Mouse (Mus musculus): ENCODE measurements around the gene Prmt1. TPM values are rescaled to one million over a fixed set of nuclear protein-coding genes. Genes with fewer than 3 reads are reported as not detected.
A peak's percentile ranks its signal among the peaks of the same experiment; 100 is the strongest.

The Prmt1 gene
- polyA plus RNA-seq, 1 experiment from 2014 or later: 55.6 TPM

DNA sequence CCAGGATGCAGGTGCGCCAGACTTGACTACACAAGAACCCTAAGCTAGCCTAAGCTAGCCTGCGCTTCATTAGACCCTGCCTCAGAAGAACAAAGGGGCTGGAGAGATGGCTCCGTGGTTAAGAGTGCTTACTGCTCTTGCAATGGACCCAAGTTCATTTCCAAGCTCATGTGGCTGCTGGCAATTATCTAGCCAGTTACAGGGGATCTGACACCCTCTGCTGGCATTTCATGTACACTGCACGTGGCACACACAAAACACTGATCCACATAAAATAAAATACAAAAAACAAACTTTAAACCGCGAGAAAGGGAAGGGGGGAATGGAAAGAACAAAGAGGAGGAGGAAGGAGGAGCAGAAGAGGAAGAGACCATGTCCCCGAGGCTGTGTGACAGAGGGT is 28.2 kb downstream of the Prmt1 start:
- Histone ChIP-seq H3K36me3 (ENCODE audit: inconsistent target) (no peaks in the 10 kb centered on the region), H3K79me2 (ENCODE audit: inconsistent target) (no peaks in the 10 kb centered on the region), H3K27ac (no peak overlapping the region), H3K4me3 (ENCODE audit: inconsistent target) (no peak overlapping the region)
- 30% methylated on average over 7 of the region's 7 CpGs for WGBS (ENCODE audit: missing documents)

GRCm38 (mm10) chr7:44957183-44957835 is 29.1 kb downstream of the Prmt1 start:
- WGBS (ENCODE audit: missing documents): 94% methylated on average over 20 of the region's 20 CpGs
- Histone ChIP-seq H3K4me3 (ENCODE audit: inconsistent target) (no peak overlapping the region), H3K27ac (no peak overlapping the region), H3K79me2 (ENCODE audit: inconsistent target) (no peaks in the 10 kb centered on the region), H3K36me3 (ENCODE audit: inconsistent target) (no peaks in the 10 kb centered on the region)

DNA sequence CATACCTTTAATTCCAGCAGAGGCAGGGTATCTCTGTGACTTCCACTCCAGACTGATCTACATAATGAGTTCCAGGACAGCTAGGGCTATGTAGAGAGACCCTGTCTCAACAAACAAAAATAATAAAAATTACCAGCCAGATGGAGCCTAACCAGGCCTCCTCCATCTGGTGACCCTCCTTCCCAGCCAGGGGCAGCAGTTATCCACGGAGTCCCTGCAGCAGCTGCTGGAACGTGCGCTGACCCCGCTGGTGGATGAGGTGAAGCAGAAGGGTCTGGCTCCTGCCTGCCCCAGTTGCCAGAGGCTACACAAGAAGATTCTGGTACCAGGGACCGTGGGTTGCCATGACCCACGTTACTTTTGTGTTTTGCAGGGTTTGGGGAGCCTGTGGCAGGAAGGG is 30.1 kb downstream of the Prmt1 start:
- Histone ChIP-seq H3K36me3 (ENCODE audit: inconsistent target) (no peaks in the 10 kb centered on the region), H3K4me3 (ENCODE audit: inconsistent target) (no peak overlapping the region), H3K79me2 (ENCODE audit: inconsistent target) (no peaks in the 10 kb centered on the region), H3K27ac (no peak overlapping the region)
- WGBS (ENCODE audit: missing documents): 91% methylated on average over 6 of the region's 6 CpGs

GRCm38 (mm10) chr7:44955628-44956027 is 30.7 kb downstream of the Prmt1 start:
- Histone ChIP-seq H3K36me3 (ENCODE audit: inconsistent target) (no peaks in the 10 kb centered on the region), H3K79me2 (ENCODE audit: inconsistent target) (no peaks in the 10 kb centered on the region), H3K27ac (no peak overlapping the region), H3K4me3 (ENCODE audit: inconsistent target) (no peak overlapping the region)
- WGBS (ENCODE audit: missing documents): 41% methylated on average over 5 of the region's 5 CpGs

DNA sequence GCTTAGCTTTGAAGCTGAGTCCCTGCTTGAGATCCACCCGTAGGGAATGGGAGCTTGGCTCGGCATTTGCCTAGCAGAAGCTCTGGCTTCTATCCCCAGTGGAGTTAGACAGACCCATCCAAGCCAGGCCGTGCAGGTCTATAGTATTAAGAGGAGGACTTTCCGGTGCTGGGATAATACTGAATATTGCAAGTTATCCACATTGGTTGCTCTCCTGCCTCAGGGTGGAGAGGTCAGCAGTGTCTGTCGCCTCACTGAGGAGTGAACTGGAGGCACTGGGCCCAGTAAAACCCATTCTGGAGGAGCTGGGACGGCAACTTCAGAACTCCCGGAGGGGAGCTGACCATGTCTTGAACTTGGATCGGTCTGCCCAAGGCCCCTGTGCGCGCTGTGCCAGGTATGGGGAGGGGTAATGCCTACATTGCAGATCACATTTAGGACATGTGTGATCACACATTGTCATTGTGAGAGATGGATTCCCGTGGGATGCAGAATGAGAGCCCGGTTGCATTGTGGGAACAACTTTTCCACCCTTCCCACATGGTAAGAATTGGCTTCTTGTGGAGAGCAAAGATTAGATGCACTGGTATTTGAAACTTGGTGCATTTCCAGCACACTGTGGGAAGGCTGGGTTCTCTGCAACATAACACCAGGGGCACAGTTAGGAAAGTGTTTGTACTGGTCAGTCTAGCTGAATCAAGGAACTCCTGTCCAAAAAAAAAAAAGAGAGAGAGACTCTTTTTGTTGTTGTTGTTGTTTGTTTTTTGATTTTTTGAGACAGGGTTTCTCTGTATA is 32.1 kb downstream of the Prmt1 start:
- WGBS (ENCODE audit: missing documents): 98% methylated on average over 10 of the region's 12 CpGs
- no peaks in the 10 kb centered on the region for H3K36me3 ChIP-seq (ENCODE audit: inconsistent target)
- H3K79me2 ChIP-seq (ENCODE audit: inconsistent target): no peaks in the 10 kb centered on the region
- no peak overlapping the region for H3K4me3 ChIP-seq (ENCODE audit: inconsistent target)
- no peak overlapping the region for H3K27ac ChIP-seq

DNA sequence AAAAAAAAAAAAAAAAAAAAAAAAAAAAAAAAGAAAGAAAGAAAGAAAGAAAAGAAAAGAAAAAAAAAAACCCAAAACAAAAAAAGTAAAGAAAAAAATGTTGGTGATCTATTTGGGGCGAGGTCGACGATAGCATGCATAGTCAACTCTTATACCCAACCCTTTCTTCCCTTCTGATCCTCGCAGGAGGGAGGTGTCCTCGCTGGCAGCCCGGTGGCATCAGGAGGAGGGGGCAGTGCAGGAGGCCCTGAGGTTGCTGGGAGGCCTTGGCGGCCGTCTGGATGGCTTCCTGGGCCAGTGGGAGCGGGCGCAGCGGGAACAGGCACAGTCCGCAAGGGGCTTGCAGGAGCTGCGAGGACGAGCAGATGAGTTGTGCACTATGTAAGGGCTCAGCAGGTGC is 32.8 kb downstream of the Prmt1 start:
- WGBS (ENCODE audit: missing documents): 82% methylated on average over 11 of the region's 14 CpGs
- Histone ChIP-seq H3K36me3 (ENCODE audit: inconsistent target) (no peaks in the 10 kb centered on the region), H3K27ac (no peak overlapping the region), H3K79me2 (ENCODE audit: inconsistent target) (no peaks in the 10 kb centered on the region), H3K4me3 (ENCODE audit: inconsistent target) (no peak overlapping the region)

DNA sequence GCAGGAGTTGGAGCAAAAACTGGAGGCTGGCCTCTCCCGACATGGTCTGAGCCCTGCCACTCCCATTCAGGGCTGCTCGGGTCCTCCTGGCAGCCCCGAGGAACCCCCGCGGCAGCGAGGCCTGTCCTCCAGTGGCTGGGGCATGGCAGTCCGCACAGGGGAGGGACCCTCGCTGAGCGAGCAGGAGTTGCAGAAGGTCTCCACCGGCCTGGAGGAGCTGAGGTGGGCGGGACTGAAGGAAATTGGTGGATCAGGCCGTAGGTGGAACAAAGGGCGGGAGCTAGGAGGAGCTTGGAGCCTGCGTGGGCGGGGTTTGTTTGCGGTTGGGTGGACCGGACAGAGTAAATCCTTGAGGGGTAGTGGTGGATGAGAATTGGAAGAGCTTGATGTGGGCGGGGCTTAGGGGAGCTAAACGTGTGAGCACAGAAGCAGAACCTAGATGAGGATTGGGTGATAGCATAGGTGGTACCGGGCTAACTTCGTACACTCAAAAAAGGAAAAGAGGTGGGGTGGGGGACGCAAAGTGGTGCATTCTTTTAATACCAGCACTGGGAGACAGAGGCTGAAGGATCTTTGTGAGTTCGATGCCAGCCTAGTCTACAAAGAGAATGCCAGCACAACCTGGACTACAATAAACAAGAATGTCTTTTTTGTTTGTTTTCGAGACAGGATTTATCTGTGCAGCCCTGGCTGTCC is 33.6 kb downstream of the Prmt1 start:
- Histone ChIP-seq H3K36me3 (ENCODE audit: inconsistent target) (no peaks in the 10 kb centered on the region), H3K79me2 (ENCODE audit: inconsistent target) (no peaks in the 10 kb centered on the region), H3K4me3 (ENCODE audit: inconsistent target) (peak overlapping the region; percentile 50), H3K27ac (peak overlapping the region; percentile 38)
- WGBS (ENCODE audit: missing documents): 5% methylated on average over 24 of the region's 24 CpGs

- H3K27ac ChIP-seq: peak overlapping the region; percentile 38
- under 1% methylated on average over 10 of the region's 10 CpGs for WGBS (ENCODE audit: missing documents)
Observed at GRCm38 (mm10) chr7:44951960-44952359, 34.4 kb downstream of the Prmt1 start.

DNA sequence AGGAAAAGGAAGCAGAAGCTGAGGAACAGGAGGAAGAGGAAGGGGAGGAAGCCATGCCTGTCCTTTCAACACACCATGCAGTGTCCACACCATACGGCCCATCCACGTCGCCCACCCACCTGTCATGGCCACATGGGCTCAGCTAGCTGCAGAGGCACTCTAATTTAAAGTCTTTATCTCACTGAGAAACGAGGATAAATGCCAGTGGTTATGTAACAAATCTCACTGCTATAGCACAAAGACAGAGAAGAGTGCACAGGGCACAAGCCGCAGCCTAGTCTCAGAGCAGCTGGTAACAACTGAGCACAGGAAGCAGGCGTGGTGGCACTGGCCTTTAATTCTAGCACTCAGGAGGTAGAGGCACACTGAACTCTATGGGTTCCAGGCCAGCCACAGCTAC is 36.4 kb downstream of the Prmt1 start:
- no peaks in the 10 kb centered on the region for H3K36me3 ChIP-seq (ENCODE audit: inconsistent target)

More at GRCm38 (mm10) chr7:44951960-44952359, 34.4 kb downstream of the Prmt1 start:
- Histone ChIP-seq H3K36me3 (ENCODE audit: inconsistent target) (no peaks in the 10 kb centered on the region), H3K4me3 (ENCODE audit: inconsistent target) (peak overlapping the region; percentile 50), H3K79me2 (ENCODE audit: inconsistent target) (no peaks in the 10 kb centered on the region)

DNA sequence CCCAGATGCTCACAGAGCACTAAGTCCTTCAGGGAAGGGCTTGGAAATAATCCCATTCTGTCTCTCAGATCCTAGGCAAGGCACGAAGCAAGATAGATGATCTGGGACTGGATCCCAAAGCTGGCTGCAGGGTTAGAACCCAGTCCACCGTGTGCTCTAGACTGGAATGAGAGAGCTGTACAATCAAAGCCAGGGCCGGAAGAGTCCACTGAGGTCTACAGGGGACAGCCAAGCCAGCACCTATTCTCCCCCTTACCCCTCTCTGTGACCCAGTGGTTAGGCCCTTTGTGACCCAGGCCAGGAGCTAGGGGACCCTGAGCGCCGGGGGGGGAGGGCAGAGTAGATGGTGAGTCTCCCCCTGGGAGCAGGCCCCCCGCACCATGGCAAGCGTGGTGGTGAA is 43.5 kb downstream of the Prmt1 start, which contains the start of gene Tsks:
Tsks (plus strand) TSS at position 301 of the 400 bp plus-strand sequence.
- no peak within 1 kb of the TSS for H3K4me3 ChIP-seq (ENCODE audit: inconsistent target)
- H3K79me2 ChIP-seq (ENCODE audit: inconsistent target): no peaks in the 10 kb centered on the region
- no peaks in the 10 kb centered on the region for H3K36me3 ChIP-seq (ENCODE audit: inconsistent target)
- 87% methylated on average over 7 of the region's 7 CpGs for WGBS (ENCODE audit: missing documents)
- H3K27ac ChIP-seq: no peak within 1 kb of the TSS

More for the DNA sequence above, 36.4 kb downstream of the Prmt1 start:
- Histone ChIP-seq H3K27ac (no peak overlapping the region), H3K4me3 (ENCODE audit: inconsistent target) (no peak overlapping the region), H3K79me2 (ENCODE audit: inconsistent target) (no peaks in the 10 kb centered on the region)
- 21% methylated on average over 6 of the region's 6 CpGs for WGBS (ENCODE audit: missing documents)

DNA sequence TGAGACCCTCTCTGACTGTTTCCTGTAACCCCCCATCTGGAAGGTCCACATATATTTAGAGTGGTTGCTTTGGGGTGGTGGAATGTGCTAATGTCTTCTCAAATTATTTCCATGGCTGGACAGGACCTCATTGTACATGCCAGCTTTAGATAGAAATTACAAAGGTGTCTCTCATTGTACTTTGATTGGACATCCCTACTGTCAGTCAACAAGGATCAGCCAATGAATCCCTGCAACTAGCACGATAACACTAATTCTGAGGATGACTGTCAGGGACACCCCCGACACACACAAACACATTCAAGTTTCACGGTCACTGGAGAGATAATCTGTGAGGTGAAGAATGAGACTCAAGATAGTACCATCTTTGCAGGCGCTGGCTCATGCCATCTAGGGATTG is 47.7 kb downstream of the Prmt1 start:
- no peak overlapping the region for H3K27ac ChIP-seq
- H3K4me3 ChIP-seq (ENCODE audit: inconsistent target): no peak overlapping the region
- no peaks in the 10 kb centered on the region for H3K79me2 ChIP-seq (ENCODE audit: inconsistent target)
- H3K36me3 ChIP-seq (ENCODE audit: inconsistent target): no peaks in the 10 kb centered on the region
- whole genome bisulfite sequencing (ENCODE audit: missing documents): 89% methylated on average over 4 of the region's 4 CpGs

DNA sequence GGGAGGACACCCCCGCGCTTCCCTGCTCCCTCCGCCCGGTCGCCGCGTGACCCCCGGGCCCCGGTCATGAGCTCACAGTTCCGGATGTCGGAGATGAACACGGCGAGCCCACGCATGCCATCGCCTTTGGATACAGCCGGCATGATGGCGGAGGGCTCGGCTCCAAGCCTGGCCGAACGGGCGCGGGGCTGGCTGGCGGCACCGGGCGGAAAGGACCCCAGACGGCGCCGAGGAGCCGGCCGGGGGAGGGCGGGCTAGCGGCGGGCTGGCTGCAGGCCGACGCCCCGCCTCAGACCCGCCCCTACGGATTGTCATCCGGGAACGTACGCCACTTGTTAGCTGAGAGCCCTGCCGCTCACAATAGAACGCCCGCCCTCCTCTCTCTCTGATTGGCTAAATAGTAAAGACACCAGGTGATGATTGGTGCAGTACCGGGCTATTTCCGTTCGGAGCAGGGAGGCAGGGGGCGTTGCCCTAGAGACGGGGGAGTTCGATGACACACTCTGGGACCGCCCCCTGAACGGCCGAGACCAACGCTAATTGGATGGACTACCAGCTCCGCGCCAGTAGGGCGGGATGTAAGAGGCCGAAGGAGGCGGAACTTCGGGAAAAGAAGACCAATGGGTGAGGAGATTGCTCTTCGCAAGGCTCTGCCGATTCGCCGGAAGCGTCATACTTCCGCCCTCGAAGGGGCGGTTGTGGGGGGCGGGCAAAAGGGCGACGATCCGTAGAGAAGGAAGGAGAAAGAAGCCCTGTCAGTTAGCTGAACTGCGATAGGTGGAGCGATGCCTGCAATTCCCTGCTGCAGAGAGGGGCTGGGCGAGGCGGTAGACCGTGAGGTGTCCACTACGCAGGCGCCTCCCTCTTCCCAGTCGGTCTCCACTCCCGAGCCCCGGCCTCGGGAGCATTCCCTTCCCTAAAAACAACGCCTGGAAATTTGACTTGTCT is 56.9 kb downstream of the Prmt1 start, which contains the start of gene Ap2a1:
Ap2a1 (minus strand) TSS at position 293 of the 948 bp plus-strand sequence.
- peaks cover 11% of the 10 kb centered on the region; the same call in 1 of the 2 replicates for H3K36me3 ChIP-seq (ENCODE audit: inconsistent target)
- WGBS (ENCODE audit: missing documents): under 1% methylated on average over 77 of the region's 84 CpGs
- peak within 1 kb of the TSS; percentile 77 for H3K27ac ChIP-seq
- H3K4me3 ChIP-seq (ENCODE audit: inconsistent target): peak within 1 kb of the TSS; percentile 64
- peaks cover 46% of the 10 kb centered on the region for H3K79me2 ChIP-seq (ENCODE audit: inconsistent target)

GRCm38 (mm10) chr7:44928570-44928969 is 57.8 kb downstream of the Prmt1 start:
- WGBS (ENCODE audit: missing documents): no CpG with 5 or more reads among the region's 1 CpGs

More at GRCm38 (mm10) chr7:44928570-44928969, 57.8 kb downstream of the Prmt1 start:
- Histone ChIP-seq H3K27ac (peak overlapping the region; percentile 46), H3K79me2 (ENCODE audit: inconsistent target) (peaks cover 52% of the 10 kb centered on the region), H3K36me3 (ENCODE audit: inconsistent target) (peaks cover 14% of the 10 kb centered on the region; the same call in 1 of the 2 replicates), H3K4me3 (ENCODE audit: inconsistent target) (peak overlapping the region; percentile 64)

Data from macrophage (primary cell).